Mouse (Mus musculus) gastrocnemius, postnatal 4 days (tissue): ENCODE data around the gene Gm21725. TPM values are rescaled to one million over a fixed set of nuclear protein-coding genes. Genes with fewer than 3 reads are reported as not detected.
"Not testable (repeated sequence)": the region's sequence is repeated elsewhere in the genome, so short reads cannot be mapped to it uniquely, and the experiment has no call there.

Source experiments
- DNase-seq, 2 experiments: peaks; one replicate each; pipeline ENCODE4 v3.0.0; 2021 to 2022; ENCODE audit warnings: low spot score in 2 of 2, mixed read lengths in 2 of 2
- long read RNA-seq, 2 experiments: library from polyadenylated mRNA; stranded (forward); transcript quantifications; one replicate each; pipeline ENCODE4 v2.0.0; 2021
- total RNA-seq, 2 experiments: library from RNA; stranded (reverse); gene quantifications; 2 replicates each; pipeline ENCODE4 v1.2.3; 2021

The Gm21725 gene
- not detected for total RNA-seq
- long read RNA-seq, experiment 1 = 0 reads
- long read RNA-seq, experiment 2 = 0 reads

- not testable (repeated sequence) for DNase-seq
Observed at GRCm38 (mm10) chrY:13348963-13349362, at the start of gene Gm21725. Gm21725 (minus strand) TSS chrY:13349063.

Other genes starting within 250 kb of the Gm21725 start
- not detected for gene Gm21891, start 215.6 kb downstream of the Gm21725 start, total RNA-seq
- gene Gm21425, start 187.1 kb downstream of the Gm21725 start, total RNA-seq = not detected
- gene Gm21828, start 125.1 kb downstream of the Gm21725 start, total RNA-seq = not detected
- gene Gm21440, start 96.7 kb downstream of the Gm21725 start, total RNA-seq = not detected
- gene Gm21454, start 96.6 kb downstream of the Gm21725 start, total RNA-seq = not detected
- not detected for gene Gm21866, start 116.5 kb upstream of the Gm21725 start, total RNA-seq
- gene Gm20773, start 145.0 kb upstream of the Gm21725 start, total RNA-seq = not detected